Mouse (Mus musculus) adrenal gland, adult 2 months (tissue): ENCODE data around the gene Pgm1. TPM values are rescaled to one million over a fixed set of nuclear protein-coding genes. Genes with fewer than 3 reads are reported as not detected.

Source experiments
- DNase-seq: peaks from one replicate; pipeline ENCODE4 v3.0.0; 2021
- polyA plus RNA-seq: library from polyadenylated mRNA; depleted of rRNA; stranded (reverse); fragments of >200 nt; gene quantifications from 2 replicates; pipeline ENCODE4 v1.2.3, GENCODE M21; 2012; rRNA removed
- total RNA-seq, 2 experiments: library from RNA; stranded (reverse); gene quantifications; 2 replicates each; pipeline ENCODE4 v1.2.3; 2021

Pgm1 gene
- total and polyA plus RNA-seq, 3 experiments = 56.6 to 103 (median 94.2) TPM

DNA sequence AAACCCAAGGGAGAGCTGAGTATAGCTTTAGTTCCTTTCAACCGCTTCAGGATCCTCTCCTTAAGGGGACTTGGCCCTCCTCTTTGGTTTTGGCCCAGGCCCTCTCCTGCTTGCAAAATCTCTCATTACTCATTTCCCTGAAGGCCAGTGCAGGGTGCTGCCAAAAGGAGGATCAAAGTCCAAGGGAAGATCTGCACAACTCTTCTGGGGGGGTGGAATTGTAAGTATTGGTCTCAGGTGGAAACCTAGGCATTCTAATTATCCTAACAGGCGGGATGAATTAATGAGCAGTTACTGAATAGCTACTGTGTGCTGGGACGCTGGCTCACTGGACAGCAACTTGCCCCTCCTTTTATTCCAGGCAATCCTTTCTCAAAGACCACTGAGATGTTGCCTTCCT lies 82.3 kb downstream of the Pgm1 start:
- DNase-seq = peak; percentile 87

DNA sequence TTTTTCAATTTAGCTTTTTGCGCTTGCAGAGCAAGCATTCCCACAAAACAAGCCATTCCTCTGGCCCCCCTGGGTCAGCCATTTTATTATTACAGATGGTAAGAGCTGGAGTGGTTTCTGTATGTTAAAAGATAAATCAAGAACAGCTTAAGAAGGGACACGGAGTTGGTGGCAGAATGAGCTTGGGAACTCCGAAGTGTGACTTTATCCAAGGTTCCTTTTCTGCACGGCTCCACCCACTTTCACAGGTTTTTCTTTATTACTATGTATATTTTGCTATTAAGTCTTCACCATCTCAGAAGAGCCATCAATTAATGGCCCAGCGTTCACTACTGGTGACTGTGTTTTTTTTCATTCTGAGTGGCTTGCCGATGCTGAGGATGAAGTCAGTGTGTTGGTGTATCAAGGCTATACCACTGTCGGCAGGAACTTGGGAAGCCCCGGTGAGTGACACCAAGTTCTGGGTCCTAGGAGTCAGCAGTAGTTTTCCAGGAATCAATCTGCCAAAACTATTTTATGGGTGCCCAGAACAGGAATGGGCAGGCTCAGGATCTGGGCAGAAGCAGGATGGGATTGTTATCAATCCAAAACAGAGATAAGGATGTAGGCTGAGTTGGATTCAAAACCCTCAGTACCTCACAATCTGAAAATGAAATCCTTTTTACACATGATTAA lies 83.3 kb downstream of the Pgm1 start:
- DNase-seq = no peak

DNA sequence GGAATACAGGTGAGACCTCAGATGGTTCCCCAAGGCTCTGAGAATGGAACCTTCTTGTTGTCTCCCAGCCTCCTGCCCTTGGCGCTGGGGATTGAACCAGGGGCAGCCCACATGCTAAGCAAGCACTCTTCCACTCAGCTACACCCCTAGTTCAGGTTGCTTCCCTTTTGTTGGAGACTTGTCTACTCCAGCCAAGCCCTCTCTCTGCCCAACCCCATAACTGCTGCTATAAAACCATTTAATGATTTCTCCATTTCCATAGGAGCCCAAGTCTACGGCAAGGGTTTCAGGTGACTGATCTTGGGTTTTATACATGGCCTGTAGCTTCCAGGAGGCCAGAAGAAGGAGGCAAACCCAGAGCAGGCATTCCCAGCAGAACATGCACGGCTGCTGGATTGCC lies 98.6 kb downstream of the Pgm1 start:
- DNase-seq = no peak

DNA sequence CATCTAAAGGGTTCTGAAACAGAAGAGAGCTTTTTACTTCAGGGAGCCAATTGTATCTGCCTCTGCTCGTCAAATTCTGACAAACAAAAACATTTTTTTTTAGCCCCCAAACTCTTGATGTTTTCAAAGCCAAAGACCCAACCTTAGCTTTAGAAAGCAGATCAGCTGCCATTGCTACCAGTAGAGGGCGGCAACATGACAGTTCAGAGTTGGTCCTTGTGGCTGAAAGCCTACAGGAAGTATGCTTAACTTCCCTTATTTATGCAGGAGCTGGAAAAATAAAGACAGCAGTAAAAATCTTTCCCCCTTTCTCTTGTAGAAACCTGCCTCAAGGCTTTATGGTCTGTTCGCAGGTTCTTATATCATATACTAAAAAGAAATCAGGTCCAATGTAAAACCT lies 99.4 kb downstream of the Pgm1 start:
- peak; percentile 59 for DNase-seq

DNA sequence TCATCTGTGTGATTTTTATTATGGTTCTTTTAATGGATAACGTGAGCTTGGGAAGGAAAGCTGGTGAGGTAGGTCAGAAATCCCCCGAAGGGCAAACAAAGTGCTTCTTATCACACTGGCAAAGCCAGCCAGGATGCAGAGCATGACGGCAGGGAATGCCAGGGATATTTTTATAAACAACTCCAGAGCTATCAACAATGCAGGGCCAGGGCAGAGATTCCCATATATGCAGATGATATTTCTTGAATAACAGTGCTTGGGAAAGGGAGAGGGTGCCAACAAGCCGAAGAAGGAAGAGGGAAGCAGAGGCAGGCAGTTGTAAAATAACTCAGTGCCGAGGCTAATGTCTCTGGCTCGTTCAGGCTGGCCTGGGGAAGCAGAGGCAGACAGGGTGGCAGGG lies 102.1 kb downstream of the Pgm1 start:
- no peak for DNase-seq

DNA sequence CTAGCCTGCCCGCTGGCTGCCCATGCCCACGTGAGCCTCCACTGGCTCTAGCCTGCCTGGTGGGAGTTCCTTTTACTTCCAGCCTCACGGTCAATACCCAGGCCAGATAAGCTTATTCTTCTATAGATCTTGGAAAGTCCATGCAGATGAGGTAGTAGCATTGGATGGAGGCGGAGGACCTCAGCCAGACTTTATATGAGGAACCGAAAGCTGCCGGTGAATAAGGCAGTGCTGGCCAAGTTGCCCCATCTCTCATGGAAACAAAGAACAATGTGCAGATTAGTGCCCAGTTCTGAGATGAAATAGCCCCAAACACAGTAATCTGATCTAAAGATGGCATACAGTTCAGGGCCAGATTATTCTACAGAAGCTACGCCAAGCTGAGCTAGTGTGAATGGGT lies 103.4 kb downstream of the Pgm1 start:
- DNase-seq = no peak

DNA sequence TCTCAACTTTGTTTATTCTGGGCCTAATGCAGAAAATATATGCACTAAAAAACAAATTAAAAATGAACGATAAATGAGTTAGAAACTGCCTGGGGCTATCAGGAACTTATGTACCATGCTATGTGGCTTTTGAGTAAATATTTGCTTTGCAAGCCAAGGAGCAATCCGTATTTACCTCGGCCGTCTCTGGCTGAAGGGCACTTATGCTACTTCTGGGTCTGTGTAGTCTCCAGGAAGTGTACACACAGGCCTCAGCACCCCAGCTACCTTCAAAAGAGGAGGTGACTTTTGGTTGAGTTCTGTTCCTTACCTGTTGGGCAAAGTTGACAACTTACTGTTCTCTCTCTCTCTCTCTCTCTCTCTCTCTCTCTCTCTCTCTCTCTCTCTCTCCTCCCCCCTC lies 104.7 kb downstream of the Pgm1 start:
- no peak for DNase-seq

DNA sequence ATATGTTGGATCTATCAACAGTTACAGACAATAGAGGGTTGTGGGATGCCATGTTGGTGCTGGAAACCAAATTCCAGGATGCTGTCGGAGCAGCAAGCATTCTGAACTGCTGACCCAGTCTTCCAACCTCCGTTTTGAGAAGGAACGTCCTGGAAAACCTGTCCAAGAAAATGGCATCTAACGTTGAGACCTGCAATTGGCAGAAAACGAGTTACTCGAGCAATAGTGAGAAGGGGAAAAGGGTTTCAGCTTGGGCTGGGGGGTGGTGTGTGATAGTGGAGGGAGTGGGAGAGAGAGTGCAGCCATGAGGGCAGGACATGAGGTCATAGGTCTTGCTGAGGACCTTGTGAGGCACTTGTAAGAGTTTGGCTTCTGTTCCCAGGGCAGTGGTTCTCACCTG lies 105.8 kb downstream of the Pgm1 start:
- no peak for DNase-seq

DNA sequence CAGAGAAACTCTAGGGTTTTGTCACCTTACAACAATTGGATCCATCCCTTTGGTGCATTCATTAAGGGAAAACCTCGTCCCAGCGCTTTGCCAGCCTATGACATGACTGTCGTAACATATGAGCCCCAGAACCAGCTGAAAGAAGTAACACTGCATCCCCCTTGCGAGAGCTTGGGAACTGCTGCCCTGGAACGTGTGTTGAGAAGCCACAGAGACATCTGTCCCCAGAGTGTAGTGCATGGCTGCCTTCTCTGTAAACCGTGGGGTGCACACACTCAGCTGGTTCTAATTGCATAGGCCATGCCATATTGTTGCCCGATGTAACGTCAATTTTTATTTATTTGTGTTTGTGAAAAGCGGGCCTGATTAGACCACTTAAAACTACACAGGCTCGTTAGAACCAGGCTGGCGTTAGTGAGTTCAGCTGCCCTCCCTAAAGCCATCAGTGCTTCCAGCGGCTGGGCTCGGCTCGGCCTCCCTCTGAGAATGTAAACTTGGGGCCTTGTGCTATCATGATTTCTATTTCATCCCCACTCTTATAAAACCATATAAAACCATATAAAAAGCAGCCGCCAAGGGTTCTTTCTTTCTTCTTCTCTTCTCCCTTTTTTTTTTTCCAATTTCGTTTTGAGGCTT lies 106.8 kb downstream of the Pgm1 start:
- DNase-seq = no peak

Other genes starting within 250 kb of the Pgm1 start
- gene Alg6, start 213.8 kb upstream of the Pgm1 start, total RNA-seq = 1 to 10 TPM; 4.5 to 8.5 TPM
- 0.49 and 0.88 TPM in 2 replicates for gene Alg6, start 213.8 kb upstream of the Pgm1 start, polyA plus RNA-seq
- gene Efcab7, start 100.2 kb upstream of the Pgm1 start, total RNA-seq = 1 to 10 TPM; 3.7 to 5.0 TPM
- 0.80 TPM in 1 of 2 replicates, not detected in the other for gene Efcab7, start 100.2 kb upstream of the Pgm1 start, polyA plus RNA-seq
- gene Itgb3bp, start 399 bp downstream of the Pgm1 start, total RNA-seq = 1 to 10 TPM; 5.8 to 6.4 TPM
- gene Itgb3bp, start 399 bp downstream of the Pgm1 start, polyA plus RNA-seq = 0.30 and 0.42 TPM in 2 replicates
- 1 to 10 TPM; 4.4 to 6.4 TPM for gene Ror1, start 166.4 kb downstream of the Pgm1 start, total RNA-seq
- gene Ror1, start 166.4 kb downstream of the Pgm1 start, polyA plus RNA-seq = 1.3 and 1.4 TPM in 2 replicates